Mouse (Mus musculus) B cell, adult 2 months (primary cell): ENCODE measurements around the gene Cln6.
"Not testable (repeated sequence)": the region's sequence is repeated elsewhere in the genome, so short reads cannot be mapped to it uniquely, and the experiment has no call there.

Experiments
- DNase-seq, 2 experiments: peaks; one replicate each; pipeline ENCODE4 v3.0.0; 2022

Gene Cln6

DNA sequence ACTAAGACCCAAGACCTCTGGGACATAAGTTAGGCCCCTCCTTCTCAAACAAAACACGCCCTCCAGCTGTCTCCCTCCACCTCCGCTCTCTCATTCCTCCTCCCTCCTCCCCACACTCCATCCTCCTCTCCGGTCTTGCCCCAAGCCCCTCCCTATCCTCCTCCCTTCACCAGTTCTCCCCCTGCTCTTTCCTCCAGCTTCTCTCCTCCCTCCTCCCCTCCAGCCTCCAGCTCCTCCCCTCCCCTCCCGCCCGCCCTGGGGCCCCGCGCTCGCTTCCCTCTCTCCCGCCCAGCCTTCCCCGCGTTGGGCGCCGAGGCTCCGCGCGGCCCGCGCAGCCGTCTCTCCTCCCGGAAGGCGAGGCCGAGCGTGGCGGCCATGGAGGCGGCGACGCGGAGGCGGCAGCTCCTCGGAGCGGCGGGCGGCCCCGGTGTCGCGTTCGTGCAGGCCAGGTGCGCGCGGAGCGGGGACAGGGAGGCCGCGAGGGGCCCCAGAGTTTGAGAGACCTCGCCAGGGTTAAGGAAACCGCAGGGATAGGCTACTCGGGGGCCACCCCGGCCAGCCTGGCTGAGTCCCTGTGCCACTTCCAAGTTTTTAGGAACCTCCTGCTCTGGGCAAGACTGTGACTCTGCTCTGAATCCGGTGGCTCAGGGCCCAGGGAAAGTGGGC, at the start of gene Cln6:
Gene Cln6 (plus strand): TSS at position 280 of the 666 bp plus-strand sequence.
- peak; percentile 51 to 60 for DNase-seq

DNA sequence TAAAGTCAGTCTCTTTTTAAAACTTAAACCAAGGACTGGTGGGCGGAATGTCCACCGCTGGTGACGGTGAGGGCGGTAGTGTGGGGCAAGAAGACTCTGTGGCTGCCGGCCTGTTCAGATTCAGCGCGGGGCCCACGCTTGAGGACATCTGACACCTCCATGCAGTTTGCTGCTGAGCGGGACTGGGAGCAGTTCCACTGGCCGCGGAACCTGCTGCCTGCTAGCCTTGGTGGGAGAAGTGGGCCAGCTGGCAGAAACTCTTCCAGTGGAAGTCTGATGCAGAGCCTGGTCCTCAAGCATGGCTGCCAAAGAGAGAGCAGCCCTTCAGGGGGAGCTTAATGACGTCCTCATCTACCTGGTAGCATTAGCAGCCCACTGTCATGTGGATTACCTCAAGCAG, 48.7 kb upstream of the Cln6 start:
- DNase-seq = no peak

DNA sequence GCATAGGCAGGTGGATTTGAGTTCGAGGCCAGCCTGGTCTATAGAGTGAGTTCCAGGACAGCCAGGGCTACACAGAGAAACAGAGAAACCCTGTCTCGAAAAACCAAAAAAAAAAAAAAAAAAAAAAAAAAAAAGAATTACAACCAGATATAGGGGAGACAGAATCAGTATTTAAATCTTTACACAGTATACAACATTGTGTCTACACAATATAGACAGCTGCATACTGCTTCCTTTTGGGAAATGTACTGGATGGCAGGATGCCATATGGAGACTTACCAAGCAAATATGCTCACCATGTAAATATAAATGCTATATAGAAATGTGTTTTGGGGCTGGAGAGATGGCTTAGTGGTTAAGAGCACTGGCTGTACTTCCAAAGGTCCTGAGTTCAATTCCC, 39.4 kb upstream of the Cln6 start:
- DNase-seq = not testable (repeated sequence)

DNA sequence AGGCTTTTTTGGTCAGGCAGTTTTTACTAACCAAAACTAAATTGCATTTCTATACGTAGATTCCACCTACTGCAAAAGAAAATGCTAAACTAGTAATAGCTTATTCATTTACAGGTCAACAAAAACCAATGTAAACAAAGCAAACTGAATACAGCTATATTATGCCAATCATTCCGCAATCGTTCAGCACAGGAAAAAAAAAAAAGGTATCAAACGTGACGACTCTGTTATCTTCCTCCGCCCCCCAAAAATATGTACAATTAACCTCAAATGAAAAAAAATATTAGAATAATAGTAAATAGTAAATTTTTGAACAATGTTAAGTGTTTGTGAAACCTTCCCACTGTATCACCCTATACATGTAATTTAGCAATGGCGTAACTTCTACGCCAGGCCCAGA, 28.5 kb upstream of the Cln6 start:
- no peak for DNase-seq

DNA sequence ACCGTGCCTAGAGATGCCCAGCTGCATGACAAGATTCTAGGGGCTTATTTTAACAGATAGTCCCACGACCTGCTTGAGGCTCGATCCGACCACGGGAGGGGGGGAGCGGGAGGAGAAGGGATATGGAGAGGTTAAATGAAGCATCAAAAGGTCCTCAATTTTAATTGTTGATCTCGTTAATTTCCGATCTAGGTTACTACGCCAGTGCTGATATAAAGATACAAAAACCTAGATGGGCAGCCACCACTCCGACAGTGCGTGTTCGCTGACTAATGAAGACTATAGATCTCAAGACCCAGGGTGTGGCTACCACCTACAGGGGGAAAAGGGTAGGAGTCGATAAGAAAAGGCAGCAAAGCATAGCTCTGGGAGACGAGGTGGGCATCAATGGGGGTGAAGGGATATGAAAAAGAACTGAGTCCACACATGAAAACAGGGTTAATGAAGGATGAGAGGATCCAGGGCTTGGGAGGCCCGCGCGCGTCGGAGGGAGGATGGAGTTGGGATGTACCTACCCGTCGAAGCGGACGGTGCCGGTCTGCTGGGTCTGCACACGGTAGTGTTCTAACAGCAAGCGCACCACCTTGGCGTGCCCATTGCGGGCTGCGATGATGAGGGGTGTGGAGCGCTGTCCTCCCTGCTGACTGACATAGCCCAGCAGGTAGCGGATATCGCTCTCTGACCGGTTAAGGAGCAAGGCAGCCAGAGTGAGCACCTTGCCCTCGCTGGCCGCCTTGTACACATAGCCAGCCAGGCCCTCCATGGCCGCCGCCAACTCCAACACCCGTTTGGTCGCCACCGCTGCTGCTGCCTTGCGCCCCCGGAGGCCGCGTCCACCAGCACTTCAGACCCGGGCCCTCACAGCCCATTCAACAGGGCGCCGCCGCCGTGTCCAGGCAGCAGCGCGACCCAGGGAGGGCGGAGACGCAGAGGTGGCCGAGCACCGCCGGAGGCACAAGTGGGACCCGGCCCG, 27.8 kb upstream of the Cln6 start:
- DNase-seq = peak; percentile 71 to 74

DNA sequence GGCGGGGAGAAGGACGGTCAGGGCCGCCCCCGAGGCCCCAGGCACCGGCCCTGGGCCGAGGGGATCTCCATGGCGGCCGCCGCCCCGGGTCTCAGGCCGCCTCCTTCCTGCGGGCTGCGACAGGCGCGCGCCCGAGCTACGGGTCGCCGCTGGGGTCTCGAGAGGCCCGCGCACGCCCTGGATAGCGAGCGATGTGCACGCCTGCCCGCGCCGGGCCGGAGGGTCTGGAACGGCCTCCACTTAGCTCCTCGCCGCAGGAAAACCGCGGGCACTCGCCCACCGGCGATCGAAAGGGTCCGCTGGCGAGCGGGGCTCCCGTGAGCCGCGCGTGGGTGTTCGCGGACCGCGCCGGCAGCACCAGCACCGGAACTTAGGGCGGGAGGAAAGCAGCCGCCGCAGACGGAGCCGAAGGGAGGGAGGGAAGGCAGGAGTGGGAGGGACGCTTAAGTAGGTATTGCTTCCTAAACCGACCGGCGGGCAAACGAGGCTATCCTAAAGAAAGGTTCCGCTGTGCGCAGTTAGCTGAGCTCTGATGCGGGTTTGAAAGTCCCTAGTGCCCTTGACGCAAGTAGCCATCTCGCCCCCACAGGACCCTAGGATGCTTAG, 27.0 kb upstream of the Cln6 start, which contains the start of gene Fem1b:
Gene Fem1b (minus strand): TSS at position 419 of the 606 bp plus-strand sequence.
- DNase-seq = peak; percentile 93 to 95

DNA sequence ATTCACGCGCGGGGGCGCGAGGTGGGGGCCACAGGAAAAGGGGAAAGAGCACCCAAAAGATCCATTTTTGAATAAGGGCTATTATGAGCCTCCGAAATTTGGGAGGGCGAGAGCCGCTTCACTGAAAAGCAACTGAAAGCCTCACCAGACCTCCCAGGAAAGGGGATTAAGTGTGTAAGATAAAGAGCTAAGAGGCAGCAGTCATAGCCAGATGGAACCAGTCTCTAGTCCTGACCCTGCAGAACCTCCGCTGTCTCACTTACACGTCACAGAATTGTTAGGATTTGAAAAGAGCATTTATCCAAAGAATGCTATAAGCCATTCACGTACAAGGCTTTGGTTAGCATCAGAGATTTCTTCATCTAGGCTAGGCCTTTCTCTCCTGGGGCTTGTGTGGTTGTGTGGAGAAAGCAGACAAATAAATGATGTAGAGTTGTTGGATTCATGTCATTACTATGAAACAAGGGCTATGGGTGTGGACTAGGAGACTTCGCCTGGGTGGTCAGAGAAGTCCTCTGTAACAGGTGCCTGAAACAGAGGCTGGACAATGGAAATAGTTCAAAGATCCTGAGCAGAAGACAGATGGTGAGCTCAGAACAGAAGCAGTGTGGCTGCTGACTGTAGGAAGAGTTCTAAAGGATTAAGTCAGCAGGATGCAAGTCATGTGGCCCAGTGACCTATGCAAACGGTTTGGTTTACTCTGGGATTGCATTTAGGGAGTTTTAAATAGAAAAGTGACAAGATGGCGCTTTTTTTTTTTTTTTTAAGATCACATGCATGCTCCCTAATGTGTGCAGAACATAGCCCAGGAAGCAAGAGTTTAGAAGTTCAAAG, 26.2 kb upstream of the Cln6 start:
- peak; percentile 14 to 21 for DNase-seq

DNA sequence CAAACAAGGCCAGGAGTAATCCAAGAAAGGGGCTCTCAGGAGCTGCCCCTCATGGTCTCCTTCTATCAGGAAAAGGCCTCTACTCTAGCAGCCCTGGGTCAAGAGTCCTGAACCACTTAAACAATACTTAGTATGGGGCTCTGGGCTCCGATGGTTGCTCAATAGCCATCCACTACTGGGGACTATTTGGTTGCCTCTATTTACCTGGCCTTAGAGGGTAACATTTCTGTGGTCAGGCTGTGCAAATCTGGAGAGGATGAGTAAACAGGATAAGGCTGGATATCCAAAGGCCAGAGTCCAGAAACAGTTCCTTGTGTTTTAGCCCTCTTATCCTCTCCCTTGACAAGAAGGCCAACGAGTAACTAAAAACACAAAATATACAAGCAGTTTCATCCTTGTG, 23.8 kb upstream of the Cln6 start:
- no peak for DNase-seq

DNA sequence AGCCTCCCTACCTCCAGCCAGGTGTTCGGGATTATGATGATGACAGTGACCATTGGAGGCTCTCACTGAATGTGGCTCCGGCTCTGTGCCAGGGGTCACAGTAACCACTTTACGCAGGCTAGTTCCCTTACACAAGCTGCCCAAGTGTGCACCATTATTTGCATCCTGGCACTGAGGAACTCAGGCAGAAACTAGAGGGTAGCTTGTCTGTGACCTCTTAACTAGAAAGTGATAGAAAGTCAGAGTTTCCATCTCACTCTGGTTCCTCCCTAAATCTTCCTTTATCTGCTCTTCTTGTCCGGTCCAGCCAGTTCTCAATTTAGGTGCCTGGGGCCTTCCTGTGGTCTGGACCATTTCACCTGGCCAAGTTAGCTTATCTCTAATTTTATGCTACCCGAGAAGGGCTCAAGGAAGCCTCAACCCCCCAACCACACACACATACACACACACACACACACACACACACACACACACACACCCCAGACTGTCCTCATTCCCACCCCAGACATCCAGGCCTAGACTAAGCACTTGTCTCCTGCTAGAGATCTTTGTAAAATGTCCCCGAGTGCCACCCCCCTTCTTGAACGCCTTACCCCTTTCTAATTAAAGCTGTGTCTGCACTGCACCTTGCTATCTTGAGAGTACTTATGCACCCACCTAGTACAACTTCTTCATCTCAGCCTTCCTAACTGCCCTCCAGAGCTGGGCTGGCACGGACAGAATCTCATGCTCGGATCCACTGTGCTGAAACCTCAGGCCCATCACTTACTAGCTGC, 22.1 kb upstream of the Cln6 start:
- peak; percentile 25 to 32 for DNase-seq

DNA sequence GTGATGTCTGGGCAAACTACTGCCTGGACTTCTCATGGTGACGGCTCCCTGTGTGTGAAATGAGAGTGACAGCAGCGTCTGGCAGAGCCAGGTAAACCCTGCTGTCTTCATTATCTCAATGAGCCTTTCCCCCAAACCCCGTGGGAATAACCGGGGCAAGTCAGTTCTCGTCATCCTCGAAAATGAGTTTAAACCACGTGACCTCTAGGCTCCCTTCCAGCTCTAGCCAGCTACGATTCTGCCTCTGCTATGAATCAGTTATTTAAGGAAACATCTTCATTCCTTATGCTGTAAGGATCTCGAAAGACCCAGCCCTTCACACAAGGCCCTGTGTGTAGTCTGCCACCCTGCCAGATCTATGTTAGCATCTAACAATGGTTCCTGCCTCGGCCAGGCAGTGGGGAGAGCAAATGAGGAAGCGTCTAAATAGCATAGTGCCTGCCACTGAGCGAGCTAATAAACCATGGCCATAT, 21.4 kb upstream of the Cln6 start:
- DNase-seq = peak; percentile 67 to 69

DNA sequence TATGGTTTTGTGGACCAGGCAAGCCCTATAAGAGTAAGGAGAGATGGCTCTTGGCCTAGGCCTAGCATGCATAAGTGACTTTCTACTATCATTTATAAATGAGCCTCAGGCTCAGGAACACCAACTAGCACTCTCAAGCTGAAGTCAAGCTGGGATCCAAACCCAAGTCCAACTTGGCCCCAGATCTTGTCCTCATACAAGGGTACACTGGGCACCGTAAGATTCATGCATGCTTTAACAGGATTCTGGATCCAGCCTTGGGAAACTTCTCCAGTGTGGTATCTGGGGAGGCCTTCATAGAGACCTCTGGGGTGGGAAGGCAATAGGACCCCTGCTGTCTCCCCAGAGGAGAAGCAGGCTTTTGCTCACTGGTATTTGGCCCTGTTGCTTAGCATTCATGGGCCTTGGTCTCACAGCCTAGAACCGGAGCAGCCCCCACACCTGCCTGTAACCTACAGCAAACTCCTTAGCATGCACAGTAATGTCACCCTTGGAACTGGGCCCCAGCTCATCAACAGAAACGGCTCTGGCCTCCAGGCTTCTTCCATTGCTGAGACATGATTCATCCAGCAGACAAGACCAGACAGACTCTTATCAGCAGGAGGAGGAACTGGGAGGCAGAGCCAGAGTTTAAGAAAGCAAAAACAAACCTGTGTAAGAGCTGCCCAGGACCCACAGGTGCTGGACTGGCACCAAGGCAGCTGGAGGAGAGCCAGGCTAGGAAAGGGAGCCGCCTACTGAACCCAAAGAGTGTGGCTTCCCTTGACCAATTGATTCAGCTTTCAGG, 20.6 kb upstream of the Cln6 start:
- DNase-seq = no peak

DNA sequence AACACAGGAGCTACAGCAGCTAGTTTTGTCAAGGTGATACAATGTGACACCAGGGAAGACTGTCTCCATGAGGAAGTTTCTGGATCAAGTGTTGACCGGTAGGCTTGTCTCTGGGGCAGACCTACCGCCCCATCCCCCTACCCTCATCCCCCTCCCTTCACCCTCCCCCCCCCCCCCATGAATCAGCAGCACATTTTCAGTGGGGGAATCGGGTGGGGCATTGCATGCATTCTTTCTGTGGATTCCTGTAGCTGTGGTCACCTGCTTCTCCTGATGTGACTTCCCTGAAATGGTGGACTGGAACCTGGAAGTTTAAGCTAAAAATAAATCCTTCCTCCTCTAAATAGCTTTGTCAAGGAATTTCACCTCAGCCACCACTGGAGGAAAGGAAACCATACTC, 19.1 kb upstream of the Cln6 start:
- no peak for DNase-seq

DNA sequence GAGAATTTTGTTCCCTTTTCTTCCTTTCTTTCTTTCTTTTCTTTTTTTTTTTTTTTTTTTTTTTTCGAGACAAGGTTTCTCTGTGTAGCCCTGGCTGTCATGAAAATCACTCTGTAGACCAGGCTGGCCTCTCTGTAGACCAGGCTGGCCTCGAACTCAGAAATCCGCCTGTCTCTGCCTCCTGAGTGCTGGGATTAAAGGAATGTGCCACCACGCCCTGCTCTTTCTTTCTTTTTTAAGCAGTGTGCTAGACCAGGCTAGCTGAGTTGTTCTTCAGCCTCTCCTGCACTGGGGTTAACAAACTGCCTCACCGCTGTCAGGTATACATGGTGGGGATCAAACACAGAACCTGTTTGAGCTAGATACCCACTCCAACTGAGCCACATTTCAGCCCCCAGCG, 18.7 kb upstream of the Cln6 start:
- not testable (repeated sequence) for DNase-seq

DNA sequence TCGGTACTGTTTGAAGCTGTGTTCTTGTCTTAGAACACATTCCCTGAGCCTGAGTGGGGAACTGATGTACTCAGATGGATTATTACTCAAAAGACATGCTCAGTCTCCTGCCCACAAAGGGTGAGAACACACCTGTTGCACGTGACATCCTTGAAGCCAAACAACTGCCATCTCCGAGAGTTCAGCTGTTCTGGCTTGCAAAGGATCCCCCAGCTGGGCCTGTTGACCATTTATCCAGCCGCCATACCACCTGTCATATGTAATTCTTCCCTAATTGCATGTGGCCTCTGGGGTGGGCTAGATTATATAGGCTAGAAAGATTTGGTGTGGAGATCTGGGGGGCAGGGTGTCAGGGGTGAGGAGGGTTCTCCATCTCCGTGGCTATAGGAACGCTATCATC, 17.8 kb upstream of the Cln6 start:
- no peak for DNase-seq

DNA sequence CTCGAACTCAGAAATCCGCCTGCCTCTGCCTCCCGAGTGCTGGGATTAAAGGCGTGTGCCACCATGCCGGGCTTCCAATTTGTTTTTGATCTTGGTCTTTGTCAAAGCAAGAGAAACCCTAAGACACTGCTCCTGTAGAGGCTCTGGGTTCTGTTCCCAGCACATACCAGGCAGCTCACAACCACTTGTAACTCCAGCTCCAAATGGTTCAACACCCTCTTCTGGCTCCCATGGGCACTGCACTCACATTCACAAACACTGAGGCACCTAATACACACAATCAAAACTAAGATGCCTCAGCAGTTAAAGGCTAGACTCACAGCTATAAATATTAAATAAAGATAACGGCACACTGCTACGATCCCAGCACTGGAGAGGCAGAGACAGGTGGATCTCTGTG, 16.8 kb upstream of the Cln6 start:
- DNase-seq = no peak

DNA sequence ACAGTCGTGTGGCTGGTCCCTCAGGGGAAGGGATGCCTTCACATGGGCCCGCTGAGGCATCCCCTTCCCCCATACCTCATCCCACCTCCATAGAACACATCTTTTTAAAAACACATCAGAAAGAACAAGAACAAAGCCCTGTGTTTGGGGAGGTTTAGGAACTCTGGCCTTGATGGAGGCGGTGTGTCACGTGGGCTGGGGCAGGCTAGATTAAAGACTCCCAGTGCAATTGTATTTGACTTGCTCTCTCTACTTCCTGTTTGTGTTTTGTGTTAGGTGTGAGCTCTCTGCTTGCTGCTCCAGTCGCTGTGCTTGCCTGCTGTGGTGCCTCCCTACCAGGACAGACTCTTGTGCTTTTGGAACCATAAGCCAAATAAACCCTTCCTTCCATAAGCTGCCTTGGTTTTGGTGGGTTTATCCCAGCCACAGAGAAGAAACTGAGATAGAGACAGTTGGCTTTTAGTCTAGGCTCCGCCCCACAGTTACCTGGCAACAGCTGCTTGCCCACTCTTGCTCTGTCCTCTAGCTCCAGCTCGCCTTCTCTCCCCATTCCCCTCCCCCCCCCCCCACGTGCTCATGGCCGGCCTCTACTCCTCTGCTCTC, 12.7 kb upstream of the Cln6 start:
- DNase-seq = no peak

DNA sequence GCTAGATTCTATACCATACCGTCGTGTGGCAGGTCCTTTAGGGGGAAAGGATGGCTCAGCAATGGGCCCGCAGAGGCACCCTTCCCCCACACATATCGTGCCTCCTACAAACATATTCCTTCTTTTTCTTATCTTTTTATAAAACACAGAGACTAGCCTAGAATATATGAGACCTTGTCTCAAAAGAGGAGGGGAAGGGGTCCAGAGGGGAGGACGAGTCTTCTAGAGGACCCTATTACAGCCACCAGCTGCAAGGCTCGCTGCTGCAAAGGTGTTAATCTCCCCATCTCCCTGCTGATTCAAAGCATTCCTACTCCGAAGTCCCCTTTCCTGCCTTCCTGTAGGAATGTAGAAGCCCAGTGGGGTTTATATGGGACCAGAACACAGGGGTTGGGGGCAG, 12.1 kb upstream of the Cln6 start:
- DNase-seq = no peak

DNA sequence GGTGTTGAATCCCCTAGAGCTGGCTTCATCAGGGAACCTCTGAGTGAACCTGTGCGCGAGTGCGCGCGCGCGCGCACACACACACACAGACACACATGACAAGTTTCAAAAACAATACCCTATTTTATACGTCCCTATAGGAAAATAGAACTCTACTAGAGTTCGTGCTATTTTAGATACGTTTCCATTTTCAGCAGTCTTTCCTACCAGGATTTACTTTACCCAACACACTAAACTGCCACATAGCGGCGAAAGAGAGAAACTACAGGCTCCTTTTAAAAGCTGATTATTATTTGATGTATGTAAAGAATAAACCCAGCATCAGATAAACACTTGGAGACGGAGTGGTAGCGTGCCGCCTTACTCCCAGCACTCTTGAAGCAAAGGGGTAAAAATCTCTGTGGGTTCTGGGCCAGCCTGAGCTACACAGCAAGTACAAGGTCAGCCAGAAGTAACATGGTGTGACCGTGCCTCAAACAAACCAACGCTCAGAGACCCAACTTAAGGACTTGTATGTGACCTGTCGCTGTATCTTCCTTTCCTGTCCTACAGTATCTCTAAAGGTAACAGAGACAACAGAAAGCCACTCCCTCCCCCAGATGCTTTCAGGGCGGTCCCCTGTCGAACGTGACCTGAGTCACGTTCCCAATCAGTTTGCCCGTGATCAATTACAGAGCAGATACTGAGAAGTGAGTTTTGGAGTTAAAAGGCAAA, 10.5 kb upstream of the Cln6 start:
- DNase-seq = peak; percentile 27 to 28

DNA sequence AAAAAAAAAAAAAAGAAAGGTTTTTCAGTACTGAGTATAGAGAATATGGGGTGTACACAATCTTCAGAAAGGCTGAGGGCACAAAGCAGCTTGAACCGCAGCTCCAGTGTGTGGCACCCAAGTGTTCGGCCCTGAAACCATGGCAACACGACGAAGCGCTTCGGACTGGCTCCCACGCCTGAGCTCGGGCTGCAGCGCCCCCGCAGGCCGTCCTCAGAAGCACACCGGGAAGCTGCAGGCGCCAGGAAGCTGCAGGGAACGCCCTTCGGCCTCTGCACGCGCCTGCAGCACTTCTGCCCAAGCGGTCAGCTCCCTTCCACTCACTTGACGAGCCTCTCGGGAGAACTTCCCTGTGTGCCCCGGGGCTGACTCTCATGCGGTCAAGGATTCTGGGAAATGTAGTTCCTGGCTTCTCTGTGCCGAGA, 9.9 kb upstream of the Cln6 start:
- DNase-seq = peak; percentile 92

DNA sequence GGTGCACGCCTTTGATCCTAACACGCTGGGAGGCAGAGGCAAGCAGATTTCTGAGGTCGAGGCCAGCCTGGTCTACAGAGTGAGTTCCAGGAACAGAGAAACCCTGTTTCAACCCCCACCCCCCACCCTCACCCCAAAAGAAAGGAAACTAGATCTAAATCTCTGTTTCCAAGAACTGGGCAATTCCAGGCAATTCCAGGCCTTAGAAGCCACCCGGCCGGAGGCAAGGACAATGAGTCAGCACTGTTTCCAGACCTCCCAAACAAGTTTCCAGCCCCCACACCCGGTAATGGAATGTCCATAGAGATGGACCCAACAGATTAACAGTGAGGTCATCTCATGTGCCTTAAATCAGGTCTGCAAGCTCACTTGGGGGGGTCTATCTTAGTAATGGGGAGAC, 8.7 kb upstream of the Cln6 start:
- DNase-seq = no peak
